Mouse (Mus musculus) heart, adult 2 months (tissue): ENCODE data around the gene Klf9. TPM values are rescaled to one million over a fixed set of nuclear protein-coding genes. Genes with fewer than 3 reads are reported as not detected.

Experiments used
- DNase-seq, 2 experiments: peaks; one replicate each; pipeline ENCODE4 v3.0.0; 2021
- H3K27ac ChIP-seq: fragments of 200-600 bp; 2 replicates; pipeline ENCODE4 v1.8.1; 2022
- H3K27me3 ChIP-seq: fragments of 200-500 bp; 2 replicates; pipeline ENCODE4 v1.6.1; 2012; ENCODE audit warnings: mild to moderate bottlenecking, low read length, inconsistent platforms, mixed read lengths; ENCODE audit not compliant: control insufficient read depth, insufficient read depth
- H3K36me3 ChIP-seq: fragments of 200-500 bp; 2 replicates; pipeline ENCODE4 v1.6.1; 2012; ENCODE audit warnings: low read length, inconsistent platforms; ENCODE audit not compliant: control insufficient read depth, insufficient read depth
- H3K4me1 ChIP-seq: fragments of 200-500 bp; 2 replicates; pipeline ENCODE4 v1.6.1; 2011; ENCODE audit warnings: low read length; ENCODE audit not compliant: control insufficient read depth, insufficient read depth
- H3K4me3 ChIP-seq: fragments of 200-600 bp; 2 replicates; pipeline ENCODE4 v1.8.1; 2022
- H3K79me2 ChIP-seq: fragments of 200-500 bp; replicated peaks from 2 replicates; pipeline ENCODE4 v1.6.1; 2012; ENCODE audit warnings: mild to moderate bottlenecking, inconsistent platforms, low read length, moderate library complexity, mixed read lengths; ENCODE audit not compliant: control insufficient read depth, insufficient read depth
- H3K9ac ChIP-seq: fragments of 200-500 bp; 2 replicates; pipeline ENCODE4 v1.6.1; 2012; ENCODE audit warnings: low read depth, mild to moderate bottlenecking, control low read depth, inconsistent platforms, low read length, mixed read lengths
- CTCF ChIP-seq: fragments of 200-600 bp; IDR thresholded peaks from 2 replicates; pipeline ENCODE4 v1.8.1; 2022; ENCODE audit warnings: antibody characterized with exemption, mild to moderate bottlenecking, moderate library complexity
- EP300 ChIP-seq: fragments of 200-500 bp; IDR thresholded peaks from 2 replicates; pipeline ENCODE4 v1.6.1; 2011; ENCODE audit warnings: low read depth, low read length, control low read depth; ENCODE audit not compliant: insufficient read depth
- POLR2A ChIP-seq: fragments of 200-500 bp; IDR thresholded peaks from 2 replicates; pipeline ENCODE4 v1.6.1; 2011; ENCODE audit warnings: mild to moderate bottlenecking, low read depth, low read length, control low read depth; ENCODE audit not compliant: insufficient read depth
- WGBS: fragments of 180-500 bp; shearing (Covaris S2); methylation state at CpG from one replicate; pipeline ENCODE4 v1.1.7; 2018; 5-methylcytosine and 5-hydroxymethylcytosine counted together
- intact Hi-C: fragments of 180-260 bp; cut with DNase I; formaldehyde crosslinking; loops from one replicate; pipeline ENCODE4 v1.15.1; 2025
- polyA plus RNA-seq: library from polyadenylated mRNA; depleted of rRNA; stranded (reverse); fragments of >200 nt; gene quantifications from 2 replicates; pipeline ENCODE4 v1.2.3, GENCODE M21; 2012
- total RNA-seq, 2 experiments: library from RNA; stranded (reverse); gene quantifications; 2 replicates each; pipeline ENCODE4 v1.2.3; 2021

Gene Klf9
- total and polyA plus RNA-seq, 3 experiments = 40.3 to 142 (median 121) TPM

GRCm38 (mm10) chr19:23147026-23147966 lies 6.3 kb downstream of the Klf9 start:
- peak overlapping the region; percentile 100 for H3K27ac ChIP-seq
- H3K79me2 ChIP-seq = peaks cover 13% of the 10 kb centered on the region
- WGBS = 31% methylated on average over 15 of the region's 15 CpGs
- TF ChIP-seq POLR2A (no peak), EP300 (no peak), CTCF (no peak)
- peaks cover 46% of the 10 kb centered on the region for H3K4me1 ChIP-seq
- H3K27me3 ChIP-seq = no peaks in the 10 kb centered on the region
- H3K9ac ChIP-seq = peak overlapping the region; percentile 1; the same call in 1 of the 2 replicates
- H3K4me3 ChIP-seq = peak overlapping the region; percentile 24; the same call in 1 of the 2 replicates
- peaks cover 58% of the 10 kb centered on the region for H3K36me3 ChIP-seq
- no peak for DNase-seq
- intact Hi-C loops = no loop called here

GRCm38 (mm10) chr19:23149465-23150410 lies 8.7 kb downstream of the Klf9 start:
- 42% methylated on average over 7 of the region's 7 CpGs for WGBS
- intact Hi-C loops = loop anchor here (1.0 kb wide), 1 partner anchor 47 kb away; no protein-coding TSS in a partner anchor
- 0 out of 2 replicates have a peak, but pooled peaks have one; percentile 10 for TF ChIP-seq EP300
- no peak for TF ChIP-seq CTCF
- 0 out of 2 replicates have a peak, but pooled peaks have one; percentile 3 for TF ChIP-seq POLR2A
- H3K27me3 ChIP-seq = no peaks in the 10 kb centered on the region
- peaks cover 9% of the 10 kb centered on the region for H3K79me2 ChIP-seq
- H3K9ac ChIP-seq = peak overlapping the region; percentile 12; the same call in 1 of the 2 replicates
- peak in 1 of 2 experiments; percentile 52 for DNase-seq
- H3K27ac ChIP-seq = peak overlapping the region; percentile 76
- peaks cover 62% of the 10 kb centered on the region for H3K36me3 ChIP-seq
- peak overlapping the region; percentile 15 for H3K4me3 ChIP-seq
- peaks cover 58% of the 10 kb centered on the region for H3K4me1 ChIP-seq

- 57% methylated on average over 14 of the region's 14 CpGs for WGBS
- Histone ChIP-seq H3K27ac (peak overlapping the region; percentile 76), H3K9ac (peak overlapping the region; percentile 38), H3K79me2 (peaks cover 11% of the 10 kb centered on the region), H3K4me1 (peaks cover 57% of the 10 kb centered on the region), H3K27me3 (no peaks in the 10 kb centered on the region), H3K36me3 (peaks cover 59% of the 10 kb centered on the region), H3K4me3 (peak overlapping the region; percentile 15; the same call in 1 of the 2 replicates)
- intact Hi-C loops = loop anchor here (1.0 kb wide), 1 partner anchor 46 kb away; no protein-coding TSS in a partner anchor
- DNase-seq = peak in 1 of 2 experiments; percentile 24
- TF ChIP-seq CTCF (no peak), EP300 (no peak), POLR2A (no peak)
Observed at GRCm38 (mm10) chr19:23150556-23151265, 9.7 kb downstream of the Klf9 start.

- peak; percentile 69 to 79 for DNase-seq
- intact Hi-C loops = no loop called here
- H3K36me3 ChIP-seq = peaks cover 55% of the 10 kb centered on the region
- WGBS = 6% methylated on average over 11 of the region's 11 CpGs
- peak overlapping the region; percentile 61 for H3K9ac ChIP-seq
- peak overlapping the region; percentile 76 for H3K27ac ChIP-seq
- H3K79me2 ChIP-seq = peaks cover 12% of the 10 kb centered on the region
- H3K4me3 ChIP-seq = peak overlapping the region; percentile 14
- H3K27me3 ChIP-seq = no peaks in the 10 kb centered on the region
- H3K4me1 ChIP-seq = peaks cover 53% of the 10 kb centered on the region
- TF ChIP-seq EP300 (peak; percentile 83), CTCF (peak; percentile 74), POLR2A (no peak)
Observed at GRCm38 (mm10) chr19:23151651-23152070, 10.6 kb downstream of the Klf9 start.

GRCm38 (mm10) chr19:23152201-23152640 lies 11.2 kb downstream of the Klf9 start:
- peaks cover 55% of the 10 kb centered on the region for H3K36me3 ChIP-seq
- DNase-seq = peak in 1 of 2 experiments; percentile 36
- TF ChIP-seq CTCF = no peak
- TF ChIP-seq EP300 = no peak
- no peak for TF ChIP-seq POLR2A
- peaks cover 12% of the 10 kb centered on the region for H3K79me2 ChIP-seq
- no peaks in the 10 kb centered on the region for H3K27me3 ChIP-seq
- intact Hi-C loops = no loop called here
- peak overlapping the region; percentile 60 for H3K9ac ChIP-seq
- H3K4me3 ChIP-seq = peak overlapping the region; percentile 14
- 16% methylated on average over 4 of the region's 4 CpGs for WGBS
- H3K27ac ChIP-seq = peak overlapping the region; percentile 76
- peaks cover 51% of the 10 kb centered on the region for H3K4me1 ChIP-seq
